Mouse (Mus musculus): Measurements from ENCODE around the gene Trh. TPM values are rescaled to one million over a fixed set of nuclear protein-coding genes. Genes with fewer than 3 reads are reported as not detected.

Gene Trh
- total RNA-seq, 1 experiment from 2014 or later = not detected

DNA sequence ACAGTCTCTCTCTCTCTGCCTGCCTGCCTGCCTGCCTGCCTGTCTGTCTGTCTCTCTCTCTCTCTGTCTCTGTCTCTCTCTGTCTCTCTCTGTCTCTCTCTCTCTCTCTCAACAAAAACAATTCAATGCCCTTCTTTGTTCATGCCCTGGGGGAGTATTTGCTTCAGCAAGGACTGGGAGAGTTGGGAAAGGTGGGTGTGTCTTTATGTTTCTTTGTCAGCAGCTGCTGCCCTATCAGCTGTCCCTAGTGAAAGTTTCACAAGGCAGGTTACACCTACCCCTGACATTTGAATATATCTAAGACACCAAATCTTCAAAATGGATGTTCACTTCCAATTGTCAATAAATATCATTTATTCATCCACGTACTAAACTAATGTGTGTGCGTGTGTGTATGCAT, 14.9 kb downstream of the Trh start:
- ATAC-seq (ENCODE audit: extremely low read depth, insufficient number of reproducible peaks, low FRiP score, poor library complexity, severe bottlenecking) = no peak

DNA sequence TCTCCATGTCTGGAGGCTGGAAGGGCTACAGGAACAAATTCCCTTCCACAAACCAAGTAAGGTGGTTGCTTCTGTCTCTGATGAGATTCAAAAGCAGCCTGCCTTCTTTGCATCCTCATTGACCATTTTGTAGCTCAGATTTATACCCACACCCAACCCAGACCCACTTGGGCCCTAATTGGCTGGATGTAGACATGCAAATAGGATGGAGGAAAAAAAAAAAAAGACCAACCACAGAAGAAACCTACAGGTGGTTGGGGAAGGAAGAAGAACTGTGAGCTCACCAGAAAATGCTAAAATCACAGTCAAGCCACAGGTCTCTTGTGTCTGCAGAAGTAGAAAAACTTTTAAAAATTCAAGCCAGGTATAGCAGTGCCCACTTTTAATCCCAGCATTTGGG, 15.3 kb downstream of the Trh start:
- ATAC-seq (ENCODE audit: extremely low read depth, insufficient number of reproducible peaks, low FRiP score, poor library complexity, severe bottlenecking) = 0 out of 2 replicates have a peak, but pooled peaks have one; percentile 30

DNA sequence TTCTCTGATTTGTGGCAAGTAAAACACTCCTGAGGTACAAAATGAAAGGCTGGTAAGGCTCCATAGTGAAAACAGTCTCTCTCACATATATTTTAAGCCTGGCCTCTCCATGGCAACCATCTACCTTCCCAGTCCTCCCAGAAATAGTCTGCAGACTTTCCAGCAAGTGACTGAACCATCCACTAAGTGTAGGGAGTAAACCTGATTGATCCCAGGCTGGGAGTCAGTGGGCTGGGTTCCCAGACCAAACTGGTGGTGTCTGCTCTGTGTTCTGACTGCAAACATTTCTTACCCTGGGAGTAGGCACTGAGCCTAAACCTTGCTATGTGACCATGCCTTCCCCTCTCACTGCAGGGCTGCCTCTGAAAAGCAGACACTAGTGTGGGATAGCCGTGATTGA, 19.5 kb downstream of the Trh start:
- ATAC-seq (ENCODE audit: extremely low read depth, insufficient number of reproducible peaks, low FRiP score, poor library complexity, severe bottlenecking) = no peak

DNA sequence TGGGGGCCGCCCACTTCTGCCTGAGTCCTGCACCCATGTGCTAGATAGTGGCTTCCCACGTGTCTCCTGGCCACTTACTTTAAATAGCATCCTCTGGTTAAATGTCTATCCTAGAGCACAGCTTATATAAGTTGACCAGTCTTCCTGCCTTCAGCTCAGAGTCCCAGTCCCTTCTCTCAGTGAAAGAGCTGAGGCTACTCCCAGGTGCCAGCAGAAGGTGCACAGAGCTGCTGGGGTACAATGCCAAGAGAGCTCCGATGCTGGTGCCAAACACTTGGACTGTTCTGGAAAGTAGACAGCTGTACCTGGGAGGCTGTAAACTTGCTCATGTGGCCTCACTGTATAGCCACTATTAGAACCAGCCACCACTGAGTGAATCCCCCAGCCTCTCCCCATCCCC, 22.4 kb downstream of the Trh start:
- ATAC-seq (ENCODE audit: extremely low read depth, insufficient number of reproducible peaks, low FRiP score, poor library complexity, severe bottlenecking) = no peak

DNA sequence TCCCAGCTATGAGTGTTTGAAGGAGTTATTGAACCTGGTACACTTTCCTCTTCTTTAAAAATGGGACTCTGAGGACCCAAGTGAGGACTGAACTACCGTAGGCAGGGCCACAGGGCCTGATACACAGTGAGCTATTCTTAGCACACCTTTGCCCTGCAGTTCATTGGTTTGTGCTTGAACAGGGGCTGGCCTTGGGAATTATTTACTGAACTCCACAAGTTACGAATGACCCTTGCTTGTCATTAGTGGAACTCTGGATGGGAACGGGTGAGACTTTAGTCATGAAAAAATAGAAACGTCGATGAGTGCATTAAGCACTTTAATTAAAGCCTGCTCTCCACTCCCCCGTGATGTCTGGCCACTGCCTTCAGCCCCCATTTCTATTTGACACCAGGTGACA, 22.8 kb downstream of the Trh start:
- ATAC-seq (ENCODE audit: extremely low read depth, insufficient number of reproducible peaks, low FRiP score, poor library complexity, severe bottlenecking) = no peak

DNA sequence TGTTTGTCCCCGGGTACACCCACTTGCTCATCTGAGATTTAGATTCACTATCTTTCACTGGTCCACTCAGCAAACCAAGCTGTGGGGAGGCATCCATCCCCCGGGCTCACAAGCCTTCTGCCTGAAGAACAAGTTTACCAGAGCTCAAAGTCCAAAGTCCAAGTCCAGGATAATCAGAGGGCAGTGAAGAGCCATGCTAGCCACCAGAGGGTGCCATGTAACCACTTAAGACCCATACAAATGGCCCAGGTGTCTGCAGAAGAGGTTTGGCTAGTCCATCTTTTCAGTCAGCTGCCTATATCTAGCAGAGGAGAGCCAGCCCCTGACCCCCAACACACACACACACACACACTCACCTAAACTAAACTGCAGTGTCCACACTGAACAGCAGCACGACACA, 25.0 kb downstream of the Trh start:
- no peak for ATAC-seq (ENCODE audit: extremely low read depth, insufficient number of reproducible peaks, low FRiP score, poor library complexity, severe bottlenecking)

DNA sequence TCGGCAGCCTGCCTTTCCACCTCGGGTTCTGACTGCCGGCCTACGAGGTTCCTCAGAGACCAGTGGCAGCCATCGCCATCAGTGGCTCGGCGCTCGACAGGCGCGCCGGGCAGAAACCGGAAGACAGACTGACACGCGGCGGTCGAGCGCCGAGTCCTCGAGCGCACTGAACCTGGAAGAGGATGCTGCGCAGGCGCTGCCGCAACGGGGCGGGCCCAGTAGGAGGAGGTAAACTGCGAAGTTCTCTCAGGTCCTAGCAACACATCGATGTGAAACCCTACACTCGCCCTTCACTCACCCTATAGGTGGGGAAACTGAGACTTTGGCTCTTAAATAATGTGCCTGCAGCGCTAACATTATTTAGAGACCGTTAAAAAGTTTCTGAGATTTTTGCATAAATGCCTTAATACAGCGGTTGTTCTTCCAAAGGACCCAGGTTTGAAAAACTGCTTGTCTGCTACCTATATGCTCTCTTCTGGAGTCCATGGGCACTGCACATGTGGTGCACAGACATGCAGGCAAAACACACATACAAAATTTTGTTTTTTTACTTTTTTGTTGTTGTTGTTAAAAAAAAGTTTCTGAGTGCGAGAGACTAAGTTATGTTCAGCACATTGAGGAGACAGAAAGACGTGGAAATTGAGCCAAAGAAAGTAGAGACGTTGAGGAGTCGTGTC, 29.5 kb downstream of the Trh start, which contains the start of gene Rbsn:
Gene Rbsn, minus strand, starts transcription at position 153 of the 677 bp plus-strand sequence.
- ATAC-seq (ENCODE audit: extremely low read depth, insufficient number of reproducible peaks, low FRiP score, poor library complexity, severe bottlenecking) = peak; percentile 98

DNA sequence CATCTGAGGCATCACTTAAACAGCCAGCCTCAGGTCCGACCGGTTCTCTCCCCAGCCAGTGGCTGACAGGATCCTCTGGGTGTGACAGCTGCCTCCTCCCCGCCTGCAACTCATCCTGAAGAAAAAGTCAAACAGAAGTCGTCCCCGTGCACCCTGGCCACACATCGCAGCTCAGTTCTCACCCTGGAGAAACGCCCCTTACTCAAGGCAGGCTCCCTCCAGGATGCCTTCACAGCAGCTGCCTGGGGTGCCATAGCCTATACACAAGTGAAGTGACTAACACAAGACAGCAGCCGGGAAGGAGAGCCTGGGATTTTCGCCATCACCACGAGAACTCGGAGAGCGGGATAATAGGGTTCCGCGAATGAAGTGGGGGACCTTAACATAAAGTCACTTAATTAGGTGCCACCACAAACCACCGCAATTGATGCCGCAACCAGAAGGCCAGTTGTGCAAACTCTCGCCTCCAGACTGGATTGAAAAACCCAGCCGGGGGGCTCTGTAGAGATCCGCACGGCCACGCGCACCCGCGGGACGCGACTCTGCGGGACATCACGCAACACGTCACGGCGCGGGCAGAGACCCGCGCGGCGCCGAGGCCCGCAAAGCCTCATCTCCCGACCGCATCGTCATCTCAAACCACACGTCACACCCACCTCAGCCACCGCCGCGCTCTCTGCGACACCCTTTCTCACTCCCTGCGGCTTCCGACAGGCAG, 30.2 kb downstream of the Trh start:
- no peak for ATAC-seq (ENCODE audit: extremely low read depth, insufficient number of reproducible peaks, low FRiP score, poor library complexity, severe bottlenecking)

DNA sequence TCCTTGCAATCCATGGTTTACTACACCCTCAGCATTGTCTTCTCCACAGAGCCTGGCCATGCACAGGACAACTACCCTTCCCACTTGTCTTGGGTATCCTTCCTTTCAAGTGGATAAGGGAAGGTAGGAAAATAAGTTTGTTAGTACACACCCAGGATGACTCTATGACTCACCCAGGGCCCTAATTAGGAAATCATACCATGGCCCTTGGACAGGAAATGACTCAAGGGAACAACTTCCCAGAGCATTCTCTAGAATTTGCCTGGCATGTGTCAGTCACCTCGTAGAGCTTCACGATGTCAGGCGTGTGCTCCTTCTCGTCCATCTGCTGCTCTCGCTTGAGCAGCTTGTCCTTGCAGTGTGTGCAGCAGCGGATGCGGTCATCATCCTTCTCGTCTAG, 45.0 kb downstream of the Trh start:
- no peak for ATAC-seq (ENCODE audit: extremely low read depth, insufficient number of reproducible peaks, low FRiP score, poor library complexity, severe bottlenecking)

Other genes with a start within 250 kb of the Trh start
- gene Nr2c2, start 153.3 kb downstream of the Trh start, total RNA-seq (2017) = 69.7 and 77.7 TPM in 2 replicates
- 19.2 and 19.3 TPM in 2 replicates for gene Mrps25, start 60.6 kb downstream of the Trh start, total RNA-seq (2017)
- 24.3 and 29.8 TPM in 2 replicates for gene Rbsn, start 29.7 kb downstream of the Trh start, total RNA-seq (2017)

Measured in neutrophil, adult 5-6 weeks (primary cell).